Mouse (Mus musculus) CH12.LX (cell line): ENCODE data around the gene Errfi1.

Source experiments
- CHD2 ChIP-seq: IDR thresholded peaks from 2 replicates; pipeline ENCODE4 v1.6.1; 2011; ENCODE audit warnings: low read length, improper control_type of control experiment
- CTCF ChIP-seq, 2 experiments: IDR thresholded peaks in 1 of 2; conservative IDR thresholded peaks in 1 of 2; 2 replicates each; pipeline ENCODE4 v1.5.1; 2011 to 2012; ENCODE audit warnings: low read depth in 2 of 2, low read length in 2 of 2, improper control_type of control experiment in 1 of 2, inconsistent platforms in 1 of 2, mild to moderate bottlenecking in 1 of 2, moderate library complexity in 1 of 2
- EP300 ChIP-seq: IDR thresholded peaks from 2 replicates; pipeline ENCODE4 v1.6.1; 2011; ENCODE audit warnings: low read length, improper control_type of control experiment
- POLR2A ChIP-seq: IDR thresholded peaks from 2 replicates; pipeline ENCODE4 v1.6.1; 2011; ENCODE audit warnings: low read depth, mild to moderate bottlenecking, improper control_type of control experiment, low read length

- TF ChIP-seq EP300 (no peak), POLR2A (no peak), CTCF (conservative IDR thresholded peaks at IDR 0.05 in 1 of 2, IDR thresholded peaks at IDR 0.05 in 1 of 2; ENCODE audit: low read depth in 2 of 2, low read length in 2 of 2) (no peak), CHD2 (no peak)
These were observed 49.5 kb upstream of the Errfi1 start for GRCm38 (mm10) chr4:150804204-150804603.
